Mouse (Mus musculus): ENCODE data around the gene Ttc26.
A peak's percentile ranks its signal among the peaks of the same experiment; 100 is the strongest.
"Not testable (repeated sequence)": the region's sequence is repeated elsewhere in the genome, so short reads cannot be mapped to it uniquely, and the experiment has no call there.

The Ttc26 gene

DNA sequence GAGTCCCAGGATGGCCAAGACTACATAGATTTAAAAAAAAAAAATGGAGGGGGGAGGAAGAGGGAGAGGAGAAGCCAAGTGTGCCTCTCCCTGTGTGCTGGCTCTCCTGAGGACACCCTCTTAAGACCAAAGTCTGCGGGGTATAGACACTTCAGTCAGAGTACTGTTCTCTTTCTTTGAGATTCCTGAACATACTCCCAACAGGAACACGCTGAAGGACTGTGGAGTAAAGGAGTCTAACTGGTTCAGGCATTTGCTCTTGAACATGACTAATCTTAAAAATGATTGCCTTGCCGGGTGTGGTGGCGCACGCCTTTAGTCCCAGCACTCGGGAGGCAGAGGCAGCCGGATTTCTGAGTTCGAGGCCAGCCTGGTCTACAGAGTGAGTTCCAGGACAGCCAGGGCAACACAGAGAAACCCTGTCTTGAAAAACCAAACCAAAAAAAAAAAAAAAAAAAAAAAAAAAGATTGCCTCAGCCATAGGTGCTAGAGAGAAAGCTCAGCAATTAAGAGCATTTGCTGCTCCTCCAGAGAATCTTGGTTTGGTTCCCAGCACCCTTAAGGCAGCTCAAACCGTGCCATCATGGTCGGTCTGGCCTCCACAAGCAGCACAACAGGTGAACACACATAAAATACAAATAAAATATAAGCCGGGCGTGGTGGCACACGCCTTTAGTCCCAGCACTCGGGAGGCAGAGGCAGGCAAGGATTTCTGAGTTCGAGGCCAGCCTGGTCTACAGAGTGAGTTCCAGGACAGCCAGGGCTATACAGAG is 24.4 kb upstream of the Ttc26 start:
- not testable (repeated sequence) for DNase-seq (ENCODE audit: low read depth in 2 of 2, low spot score in 2 of 2)

DNA sequence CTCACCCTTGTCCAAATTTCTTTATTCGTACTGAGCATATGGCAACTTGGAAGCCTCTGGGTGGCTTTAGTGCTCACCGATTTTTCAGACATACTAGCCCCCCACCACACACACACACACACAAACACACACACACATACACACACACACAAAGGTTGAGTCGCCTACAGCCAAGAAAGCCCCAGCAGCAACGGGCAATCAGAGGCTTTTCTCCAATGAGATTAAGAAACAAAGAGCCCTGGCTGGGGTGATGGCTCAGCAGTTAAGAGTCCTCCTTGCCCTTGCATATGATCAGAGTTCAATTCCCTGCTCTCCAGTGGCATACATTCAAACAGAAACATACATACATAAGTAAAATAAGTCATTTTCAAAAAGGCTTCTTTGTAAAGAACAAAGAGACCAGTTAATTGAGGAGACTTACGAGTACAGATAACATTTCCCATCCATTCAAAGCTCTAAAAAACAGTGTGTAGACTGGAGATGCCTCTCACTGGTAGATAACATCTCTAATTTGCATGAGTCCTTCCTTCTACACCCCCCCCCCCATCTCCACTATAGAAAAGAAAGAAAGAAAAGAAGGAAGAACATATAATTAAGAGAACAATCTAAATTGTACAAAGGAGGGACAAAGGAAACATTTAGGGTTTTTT is 23.5 kb upstream of the Ttc26 start:
- no peak for DNase-seq (ENCODE audit: low read depth in 2 of 2, low spot score in 2 of 2)

GRCm38 (mm10) chr6:38358253-38359027 is 22.8 kb upstream of the Ttc26 start:
- DNase-seq (ENCODE audit: low read depth in 2 of 2, low spot score in 2 of 2) = no peak

- DNase-seq (ENCODE audit: low read depth in 2 of 2, low spot score in 2 of 2) = not testable (repeated sequence)
Observed at GRCm38 (mm10) chr6:38359044-38359735, 22.1 kb upstream of the Ttc26 start.

DNA sequence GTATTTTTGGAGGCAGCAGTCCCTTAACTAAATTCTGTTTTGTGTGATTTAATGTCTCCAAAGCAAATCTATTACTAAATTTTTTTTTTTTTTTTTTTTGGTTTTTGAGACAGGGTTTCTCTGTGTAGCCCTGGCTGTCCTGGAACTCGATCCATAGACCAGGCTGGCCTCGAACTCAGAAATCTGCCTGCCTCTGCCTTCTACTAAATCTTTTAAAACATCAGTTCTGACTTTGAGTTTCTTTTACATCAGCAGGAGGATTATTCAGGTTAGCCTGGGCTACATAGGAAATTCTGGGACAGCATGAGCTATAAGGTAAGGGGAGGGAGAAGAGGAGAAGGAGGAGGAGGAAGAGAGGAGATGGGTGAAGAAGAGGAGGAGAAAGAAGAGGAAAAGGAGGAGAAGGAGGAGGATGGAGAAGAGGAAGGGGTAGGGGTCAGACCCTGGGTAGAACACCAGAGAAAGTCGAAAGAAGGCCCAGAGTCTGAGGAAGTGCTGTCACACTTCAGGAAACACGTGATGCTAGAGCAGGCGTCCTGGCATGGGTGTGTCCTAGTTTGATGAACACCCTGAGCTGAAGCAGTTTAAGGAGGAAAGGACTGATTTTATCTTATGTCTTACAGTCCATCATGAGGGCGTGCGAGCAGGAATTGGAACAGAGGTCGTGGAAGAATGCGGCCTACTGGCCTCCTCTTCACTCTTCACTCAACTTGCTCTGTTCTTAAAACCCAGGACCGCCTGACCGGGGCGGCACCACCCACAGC is 21.4 kb upstream of the Ttc26 start:
- peak in 1 of 2 experiments; percentile 43 for DNase-seq (ENCODE audit: low read depth in 2 of 2, low spot score in 2 of 2)

DNA sequence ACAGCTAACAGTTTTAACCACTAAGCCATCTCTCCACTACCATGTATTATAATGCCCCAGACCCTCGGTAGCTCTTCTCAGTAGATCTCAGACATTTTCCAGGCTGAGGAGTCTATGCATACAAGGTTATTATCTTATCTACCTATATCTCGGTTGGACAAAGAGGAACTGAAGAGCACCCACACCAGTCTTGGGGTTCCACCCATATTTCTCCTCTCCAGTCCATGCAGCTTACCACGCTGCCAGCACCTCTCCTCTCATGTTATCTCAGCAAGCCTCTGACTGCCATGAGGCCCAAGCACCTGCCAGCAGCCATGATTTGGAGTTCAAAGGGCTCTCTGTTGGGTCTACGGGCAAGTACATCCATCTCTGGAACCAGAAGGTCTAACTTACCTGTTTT is 20.2 kb upstream of the Ttc26 start:
- DNase-seq (ENCODE audit: low read depth in 2 of 2, low spot score in 2 of 2) = no peak

GRCm38 (mm10) chr6:38361937-38362336 is 19.3 kb upstream of the Ttc26 start:
- no peak for DNase-seq (ENCODE audit: low read depth in 2 of 2, low spot score in 2 of 2)

GRCm38 (mm10) chr6:38363370-38363769 is 17.9 kb upstream of the Ttc26 start:
- no peak for DNase-seq (ENCODE audit: low read depth in 2 of 2, low spot score in 2 of 2)

GRCm38 (mm10) chr6:38364121-38364520 is 17.1 kb upstream of the Ttc26 start:
- DNase-seq (ENCODE audit: low read depth in 2 of 2, low spot score in 2 of 2) = no peak

DNA sequence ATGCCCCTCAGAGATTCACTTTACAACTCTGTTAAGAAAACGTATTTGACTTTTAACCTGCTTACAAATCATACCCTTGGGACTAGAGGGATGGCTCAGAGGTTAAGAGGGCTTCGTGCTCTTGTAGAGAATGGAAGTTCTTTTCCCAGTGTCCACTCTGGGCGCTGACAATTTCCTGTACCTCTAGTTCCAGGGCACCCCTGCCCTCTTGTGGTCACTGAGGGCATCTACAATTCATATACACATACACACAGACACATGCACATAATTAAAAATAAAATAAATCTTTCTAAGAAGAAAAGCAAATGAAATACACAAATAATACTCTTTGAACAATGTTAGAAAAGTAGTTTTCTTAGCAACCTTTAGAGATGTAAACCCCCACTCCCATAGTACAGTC is 11.3 kb upstream of the Ttc26 start:
- no peak for DNase-seq (ENCODE audit: low read depth in 2 of 2, low spot score in 2 of 2)

- no peak for DNase-seq (ENCODE audit: low read depth in 2 of 2, low spot score in 2 of 2)
Observed at GRCm38 (mm10) chr6:38374271-38374670, 7.0 kb upstream of the Ttc26 start.

GRCm38 (mm10) chr6:38380764-38381128 is 523 bp upstream of the Ttc26 start:
- no peak for DNase-seq (ENCODE audit: low read depth in 2 of 2, low spot score in 2 of 2)

GRCm38 (mm10) chr6:38389671-38390070 is 8.4 kb downstream of the Ttc26 start:
- DNase-seq (ENCODE audit: low read depth in 2 of 2, low spot score in 2 of 2) = peak in 1 of 2 experiments; percentile 35

GRCm38 (mm10) chr6:38432457-38432856 is 51.2 kb downstream of the Ttc26 start:
- DNase-seq (ENCODE audit: low read depth in 2 of 2, low spot score in 2 of 2) = not testable (repeated sequence)

DNA sequence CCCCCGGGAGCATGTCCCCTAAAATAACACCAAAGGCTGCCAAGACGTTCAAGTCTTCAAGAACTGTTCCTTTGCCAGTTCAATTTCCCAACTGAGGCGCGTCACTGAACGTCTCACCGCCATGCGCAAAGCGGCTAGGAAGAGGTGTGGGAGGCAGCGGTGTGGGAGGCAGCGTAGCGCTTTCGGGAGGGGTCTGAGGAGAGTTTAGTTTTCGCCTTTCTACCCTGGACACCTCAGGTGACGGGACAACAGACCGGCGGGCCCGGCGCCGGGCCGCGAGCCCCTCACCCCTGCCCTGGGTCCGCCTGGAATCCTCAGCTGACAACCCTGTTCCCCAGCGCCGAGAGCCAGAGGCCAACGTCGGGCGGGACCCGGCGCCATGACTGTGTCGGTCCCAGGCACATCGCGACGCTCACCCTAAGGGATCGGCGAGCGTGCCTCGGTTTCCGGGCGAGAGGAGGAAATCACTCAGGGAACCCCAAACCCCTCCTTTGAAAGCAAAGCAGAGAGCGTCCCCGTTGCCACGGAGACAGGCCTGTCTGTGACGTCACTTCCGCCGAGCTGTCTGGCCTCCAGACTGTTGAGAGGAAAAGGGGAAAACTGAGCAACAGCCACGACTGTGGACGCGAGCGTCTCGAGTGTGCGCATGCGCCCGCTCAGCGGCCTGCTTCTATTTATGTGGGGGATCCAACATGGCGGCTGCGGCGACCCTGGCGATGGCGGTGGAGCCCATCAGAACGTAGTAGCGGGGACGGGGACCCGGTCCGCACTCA is 52.2 kb downstream of the Ttc26 start, which contains the start of gene Ubn2:
Ubn2 (plus strand) TSS at position 690 of the 773 bp plus-strand sequence.
- DNase-seq (ENCODE audit: low read depth in 2 of 2, low spot score in 2 of 2) = peak; percentile 98

DNA sequence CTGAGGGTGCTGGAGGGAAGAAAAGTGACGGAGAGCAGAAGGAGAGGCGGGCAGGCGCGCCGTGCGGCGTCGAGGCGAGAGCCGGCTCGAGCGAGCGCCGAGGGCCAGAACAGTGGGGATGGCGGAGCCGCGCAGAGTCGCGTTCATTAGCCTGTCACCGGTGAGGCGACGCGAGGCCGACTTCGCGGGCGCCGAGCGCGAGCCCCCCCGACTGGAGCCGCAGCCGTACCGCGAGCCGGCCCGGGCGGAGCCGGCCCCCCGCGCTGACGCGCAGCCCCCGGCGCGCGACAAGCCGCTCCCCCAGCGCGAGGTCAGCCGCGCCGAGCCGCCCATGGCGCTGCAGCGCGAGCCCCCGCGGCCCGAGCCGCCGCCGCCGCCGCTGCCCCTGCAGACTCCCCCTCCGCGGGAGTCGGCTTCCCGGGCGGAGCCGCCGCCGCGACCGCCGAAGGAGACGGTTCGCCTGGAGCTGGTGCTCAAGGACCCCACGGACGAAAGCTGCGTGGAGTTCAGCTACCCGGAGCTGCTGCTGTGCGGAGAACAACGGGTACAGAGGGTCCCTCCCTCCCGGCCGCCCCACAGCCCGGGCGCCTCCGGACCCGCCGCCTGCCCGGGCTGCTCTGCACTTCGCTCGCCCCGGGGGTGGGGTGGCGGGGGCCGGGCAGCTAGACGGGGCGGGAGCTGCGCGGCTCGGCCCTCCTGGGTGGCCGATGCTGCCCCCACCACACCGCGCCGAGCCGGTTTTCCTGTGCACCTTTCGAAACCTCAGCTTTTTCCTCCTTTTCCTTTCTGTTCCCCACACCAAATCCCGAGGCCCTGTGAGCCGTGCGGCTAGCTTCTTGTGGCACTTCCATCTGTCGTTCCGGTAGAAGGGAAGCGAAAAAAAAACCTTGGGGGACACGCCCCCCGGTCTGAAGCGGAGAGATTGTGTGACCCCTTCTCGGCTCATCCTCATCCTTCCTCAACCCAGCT is 53.1 kb downstream of the Ttc26 start:
- DNase-seq (ENCODE audit: low read depth in 2 of 2, low spot score in 2 of 2) = peak; percentile 36 to 38

- no peak for DNase-seq (ENCODE audit: low read depth in 2 of 2, low spot score in 2 of 2)
Observed at GRCm38 (mm10) chr6:38443842-38444241, 62.6 kb downstream of the Ttc26 start.

DNA sequence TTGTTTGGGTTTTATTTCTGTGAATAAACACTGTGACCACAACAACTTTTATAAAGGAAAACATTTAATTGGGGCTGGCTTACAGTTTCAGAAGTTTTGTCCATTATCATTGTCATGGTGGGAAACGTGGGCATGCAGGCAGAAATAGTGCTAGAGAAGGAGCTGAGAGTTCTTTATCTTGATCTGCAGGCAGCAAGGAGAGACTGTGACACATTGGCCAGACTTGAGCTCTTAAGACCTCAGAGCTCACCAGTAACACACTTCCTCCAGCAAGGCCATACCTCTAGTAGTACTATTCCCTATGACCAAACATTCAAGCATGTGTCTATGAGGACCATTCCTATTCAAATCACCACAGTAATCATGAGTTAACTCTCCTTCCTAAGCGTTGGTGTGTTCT is 67.0 kb downstream of the Ttc26 start:
- DNase-seq (ENCODE audit: low read depth in 2 of 2, low spot score in 2 of 2) = no peak

DNA sequence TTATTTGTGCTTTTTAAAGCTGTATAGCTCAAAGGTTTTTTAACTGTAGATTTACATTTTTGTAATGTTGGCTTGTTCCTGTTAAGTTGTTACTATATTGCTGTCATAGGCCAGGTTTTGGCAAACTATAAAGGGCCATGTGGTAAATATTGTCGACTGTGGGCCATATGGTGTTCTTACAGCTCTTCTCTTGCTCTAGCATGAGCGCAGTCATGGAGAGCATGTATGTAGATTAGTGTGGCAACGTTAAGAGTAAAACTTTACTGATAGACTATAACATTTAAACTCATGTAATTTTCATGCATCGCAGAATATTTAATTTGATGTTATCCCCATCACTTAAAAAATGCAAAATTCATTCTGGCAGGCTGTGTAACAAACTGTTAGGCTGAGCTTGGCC is 71.8 kb downstream of the Ttc26 start:
- no peak for DNase-seq (ENCODE audit: low read depth in 2 of 2, low spot score in 2 of 2)
